Mouse (Mus musculus) megakaryocyte, embryonic 14.5 days (primary cell): ENCODE measurements around the gene Sox10.

Source experiments
- FLI1 ChIP-seq: IDR thresholded peaks from 2 replicates; pipeline ENCODE4 v1.6.1; 2012; ENCODE audit warnings: low read length, inconsistent platforms, mixed read lengths
- GATA1 ChIP-seq: IDR thresholded peaks from 3 replicates; pipeline ENCODE4 v1.6.1; 2012; ENCODE audit warnings: mixed read lengths, low read length, inconsistent platforms, borderline replicate concordance

DNA sequence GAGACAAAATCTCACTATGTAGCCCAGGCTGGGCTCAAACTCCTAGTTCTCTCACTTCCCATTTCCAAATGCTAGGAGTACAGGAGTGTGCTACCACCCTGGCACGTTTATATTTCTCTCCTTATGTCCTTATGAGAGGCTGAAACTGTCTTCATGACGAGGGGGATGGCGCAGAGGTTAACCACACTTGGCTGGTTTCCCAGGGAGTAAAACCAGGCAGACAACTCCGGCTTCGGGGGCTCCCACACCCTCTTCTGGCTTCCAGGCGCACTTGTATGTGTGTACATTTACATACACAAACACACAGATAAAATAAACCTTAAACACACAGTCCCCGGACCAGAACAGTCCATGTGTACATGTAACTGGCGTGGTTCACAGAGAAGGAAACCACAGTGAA lies 21.0 kb downstream of the Sox10 start:
- TF ChIP-seq FLI1 (no peak), GATA1 (no peak)
